Mouse (Mus musculus): ENCODE results near the gene Ikzf2. TPM values are rescaled to one million over a fixed set of nuclear protein-coding genes. Genes with fewer than 3 reads are reported as not detected.

Gene Ikzf2
- polyA plus RNA-seq, 1 experiment from 2014 or later = 2.4 TPM

- Histone ChIP-seq H3K9ac (ENCODE audit: low read length) (no peak overlapping the region), H3K4me2 (replicated peaks; ENCODE audit: low read depth) (no peak overlapping the region), H3K4me3 (ENCODE audit: low read depth, low read length) (no peak overlapping the region), H3K27me3 (ENCODE audit: control insufficient read depth, insufficient read depth, low read length) (no peaks in the 10 kb centered on the region), H3K27ac (replicated peaks) (no peak overlapping the region), H3K36me3 (ENCODE audit: control insufficient read depth, insufficient read depth, low read length) (no peaks in the 10 kb centered on the region), H3K4me1 (replicated peaks; ENCODE audit: control insufficient read depth, insufficient read depth) (no peaks in the 10 kb centered on the region), H3K9me3 (ENCODE audit: control insufficient read depth, low read length) (no peaks in the 10 kb centered on the region)
- DNase-seq (ENCODE audit: low spot score) (no peak), ATAC-seq (ENCODE audit: low FRiP score, low TSS enrichment) (no peak)
- TF ChIP-seq EP300 (optimal IDR thresholded peaks at IDR 0.05) (no peak), CTCF (IDR thresholded peaks at IDR 0.05; ENCODE audit: low read depth) (no peak)
- WGBS = 81% methylated on average over 5 of the region's 5 CpGs
Observed at GRCm38 (mm10) chr1:69583932-69584659, 102.9 kb downstream of the Ikzf2 start.

GRCm38 (mm10) chr1:69578917-69579316 is 108.1 kb downstream of the Ikzf2 start:
- TF ChIP-seq EP300 (optimal IDR thresholded peaks at IDR 0.05) (no peak), CTCF (IDR thresholded peaks at IDR 0.05; ENCODE audit: low read depth) (no peak)
- Histone ChIP-seq H3K36me3 (ENCODE audit: control insufficient read depth, insufficient read depth, low read length) (no peaks in the 10 kb centered on the region), H3K27ac (replicated peaks) (no peak overlapping the region), H3K4me1 (replicated peaks; ENCODE audit: control insufficient read depth, insufficient read depth) (no peaks in the 10 kb centered on the region), H3K9ac (ENCODE audit: low read length) (no peak overlapping the region), H3K4me3 (ENCODE audit: low read depth, low read length) (no peak overlapping the region), H3K9me3 (ENCODE audit: control insufficient read depth, low read length) (no peaks in the 10 kb centered on the region), H3K4me2 (replicated peaks; ENCODE audit: low read depth) (no peak overlapping the region), H3K27me3 (ENCODE audit: control insufficient read depth, insufficient read depth, low read length) (no peaks in the 10 kb centered on the region)
- WGBS = 88% methylated on average over 4 of the region's 4 CpGs
- DNase-seq (ENCODE audit: low spot score) = no peak
- ATAC-seq (ENCODE audit: low FRiP score, low TSS enrichment) = no peak

GRCm38 (mm10) chr1:69559443-69560090 is 127.5 kb downstream of the Ikzf2 start:
- no peaks in the 10 kb centered on the region for H3K27me3 ChIP-seq (ENCODE audit: control insufficient read depth, insufficient read depth, low read length)
- TF ChIP-seq EP300 (optimal IDR thresholded peaks at IDR 0.05) = no peak
- no peak for TF ChIP-seq CTCF (IDR thresholded peaks at IDR 0.05; ENCODE audit: low read depth)
- no peak for ATAC-seq (ENCODE audit: low FRiP score, low TSS enrichment)

GRCm38 (mm10) chr1:69555636-69556151 is 131.4 kb downstream of the Ikzf2 start:
- TF ChIP-seq EP300 (optimal IDR thresholded peaks at IDR 0.05) (no peak), CTCF (IDR thresholded peaks at IDR 0.05; ENCODE audit: low read depth) (no peak)
- H3K4me1 ChIP-seq (replicated peaks; ENCODE audit: control insufficient read depth, insufficient read depth) = no peaks in the 10 kb centered on the region
- H3K27ac ChIP-seq (replicated peaks) = no peak overlapping the region
- no peak overlapping the region for H3K4me2 ChIP-seq (replicated peaks; ENCODE audit: low read depth)
- no peak overlapping the region for H3K4me3 ChIP-seq (ENCODE audit: low read depth, low read length)
- ATAC-seq (ENCODE audit: low FRiP score, low TSS enrichment) = no peak
- H3K27me3 ChIP-seq (ENCODE audit: control insufficient read depth, insufficient read depth, low read length) = no peaks in the 10 kb centered on the region
- no peak overlapping the region for H3K9ac ChIP-seq (ENCODE audit: low read length)
- no peak for DNase-seq (ENCODE audit: low spot score)
- whole genome bisulfite sequencing = 91% methylated on average over 5 of the region's 5 CpGs
- H3K36me3 ChIP-seq (ENCODE audit: control insufficient read depth, insufficient read depth, low read length) = no peaks in the 10 kb centered on the region
- no peaks in the 10 kb centered on the region for H3K9me3 ChIP-seq (ENCODE audit: control insufficient read depth, low read length)

More at GRCm38 (mm10) chr1:69559443-69560090, 127.5 kb downstream of the Ikzf2 start:
- Histone ChIP-seq H3K9ac (ENCODE audit: low read length) (no peak overlapping the region), H3K9me3 (ENCODE audit: control insufficient read depth, low read length) (no peaks in the 10 kb centered on the region), H3K4me1 (replicated peaks; ENCODE audit: control insufficient read depth, insufficient read depth) (no peaks in the 10 kb centered on the region), H3K36me3 (ENCODE audit: control insufficient read depth, insufficient read depth, low read length) (no peaks in the 10 kb centered on the region), H3K27ac (replicated peaks) (no peak overlapping the region), H3K4me3 (ENCODE audit: low read depth, low read length) (no peak overlapping the region), H3K4me2 (replicated peaks; ENCODE audit: low read depth) (no peak overlapping the region)
- no peak for DNase-seq (ENCODE audit: low spot score)
- WGBS = 68% methylated on average over 5 of the region's 5 CpGs

GRCm38 (mm10) chr1:69549987-69550386 is 137.1 kb downstream of the Ikzf2 start:
- no peaks in the 10 kb centered on the region for H3K9me3 ChIP-seq (ENCODE audit: control insufficient read depth, low read length)
- 85% methylated on average over 4 of the region's 4 CpGs for WGBS

GRCm38 (mm10) chr1:69545885-69546253 is 141.2 kb downstream of the Ikzf2 start:
- no peaks in the 10 kb centered on the region for H3K36me3 ChIP-seq (ENCODE audit: control insufficient read depth, insufficient read depth, low read length)
- DNase-seq (ENCODE audit: low spot score) (no peak), ATAC-seq (ENCODE audit: low FRiP score, low TSS enrichment) (no peak)
- no peak overlapping the region for H3K4me2 ChIP-seq (replicated peaks; ENCODE audit: low read depth)
- no peaks in the 10 kb centered on the region for H3K4me1 ChIP-seq (replicated peaks; ENCODE audit: control insufficient read depth, insufficient read depth)
- no peaks in the 10 kb centered on the region for H3K9me3 ChIP-seq (ENCODE audit: control insufficient read depth, low read length)
- H3K27ac ChIP-seq (replicated peaks) = no peak overlapping the region
- H3K27me3 ChIP-seq (ENCODE audit: control insufficient read depth, insufficient read depth, low read length) = no peaks in the 10 kb centered on the region
- TF ChIP-seq EP300 (optimal IDR thresholded peaks at IDR 0.05) (no peak), CTCF (IDR thresholded peaks at IDR 0.05; ENCODE audit: low read depth) (no peak)
- no peak overlapping the region for H3K4me3 ChIP-seq (ENCODE audit: low read depth, low read length)
- WGBS = 86% methylated on average over 1 of the region's 1 CpGs
- H3K9ac ChIP-seq (ENCODE audit: low read length) = no peak overlapping the region

More at GRCm38 (mm10) chr1:69549987-69550386, 137.1 kb downstream of the Ikzf2 start:
- no peak overlapping the region for H3K4me3 ChIP-seq (ENCODE audit: low read depth, low read length)
- DNase-seq (ENCODE audit: low spot score) (no peak), ATAC-seq (ENCODE audit: low FRiP score, low TSS enrichment) (no peak)
- H3K9ac ChIP-seq (ENCODE audit: low read length) = no peak overlapping the region
- no peaks in the 10 kb centered on the region for H3K4me1 ChIP-seq (replicated peaks; ENCODE audit: control insufficient read depth, insufficient read depth)
- no peak overlapping the region for H3K27ac ChIP-seq (replicated peaks)
- no peaks in the 10 kb centered on the region for H3K27me3 ChIP-seq (ENCODE audit: control insufficient read depth, insufficient read depth, low read length)
- no peaks in the 10 kb centered on the region for H3K36me3 ChIP-seq (ENCODE audit: control insufficient read depth, insufficient read depth, low read length)
- H3K4me2 ChIP-seq (replicated peaks; ENCODE audit: low read depth) = no peak overlapping the region
- no peak for TF ChIP-seq CTCF (IDR thresholded peaks at IDR 0.05; ENCODE audit: low read depth)
- no peak for TF ChIP-seq EP300 (optimal IDR thresholded peaks at IDR 0.05)
